Mouse (Mus musculus) monocyte, adult 59 days (primary cell): ENCODE results near the gene Arhgef15. TPM values are rescaled to one million over a fixed set of nuclear protein-coding genes. Genes with fewer than 3 reads are reported as not detected.

Experiments
- total RNA-seq, 2 experiments: library from RNA; stranded (reverse); gene quantifications; one replicate each; pipeline ENCODE4 v1.2.4; 2023

Gene Arhgef15
- total RNA-seq = not detected

GRCm38 (mm10) chr11:68957308-68957707 is at the start of gene Arhgef15:
Arhgef15 (minus strand) TSS chr11:68957480.

GRCm38 (mm10) chr11:68975085-68975484 is 17.8 kb upstream of the Arhgef15 start, which contains the start of gene Rangrf:
Rangrf (minus strand) TSS chr11:68975185.

GRCm38 (mm10) chr11:68967337-68968282 is 10.3 kb upstream of the Arhgef15 start, which contains the start of gene Slc25a35:
Slc25a35 (plus strand) TSS chr11:68968131.

GRCm38 (mm10) chr11:68926981-68927380 is 30.3 kb downstream of the Arhgef15 start, which contains the start of gene Odf4:
Odf4 (minus strand) TSS chr11:68927081.

GRCm38 (mm10) chr11:68901351-68902046 is 55.8 kb downstream of the Arhgef15 start, which contains the start of gene Rpl26:
Rpl26 (plus strand) TSS chr11:68901583.

Other genes with a start within 250 kb of the Arhgef15 start
- 100 to 1,000 TPM; 151 to 155 TPM for gene Ndel1, start 85.6 kb downstream of the Arhgef15 start, total RNA-seq
- gene Rnf222, start 68.9 kb downstream of the Arhgef15 start, total RNA-seq = not detected
- gene Rpl26, start 55.9 kb downstream of the Arhgef15 start, total RNA-seq = 1,000 to 10,000 TPM; 1,720 to 1,823 TPM
- gene Odf4, start 30.4 kb downstream of the Arhgef15 start, total RNA-seq = not detected
- 1 to 10 TPM; 2.6 to 3.1 TPM for gene Slc25a35, start 10.7 kb upstream of the Arhgef15 start, total RNA-seq
- 1 to 10 TPM; 2.0 to 5.2 TPM for gene Rangrf, start 17.7 kb upstream of the Arhgef15 start, total RNA-seq
- gene Pfas, start 51.0 kb upstream of the Arhgef15 start, total RNA-seq = 1 to 10 TPM; 7.9 to 8.6 TPM
- 10 to 100 TPM; 27.8 to 30.5 TPM for gene Ctc1, start 58.4 kb upstream of the Arhgef15 start, total RNA-seq
- gene Aurkb, start 88.2 kb upstream of the Arhgef15 start, total RNA-seq = 10 to 100 TPM; 12.5 to 13.0 TPM
- gene Borcs6, start 102.2 kb upstream of the Arhgef15 start, total RNA-seq = 10 to 100 TPM; 43.4 to 46.4 TPM
- gene Tmem107, start 113.3 kb upstream of the Arhgef15 start, total RNA-seq = 1 to 10 TPM; 3.9 to 6.5 TPM
- gene Vamp2, start 131.0 kb upstream of the Arhgef15 start, total RNA-seq = 100 to 1,000 TPM; 151 to 170 TPM
- 100 to 1,000 TPM; 499 to 544 TPM for gene Per1, start 137.7 kb upstream of the Arhgef15 start, total RNA-seq
- gene Hes7, start 162.9 kb upstream of the Arhgef15 start, total RNA-seq = under 1 TPM in 1 of 2 experiments, not detected in 1; 0.45 TPM
- gene 9130213A22Rik, start 165.1 kb upstream of the Arhgef15 start, total RNA-seq = under 1 TPM; 0.31 to 0.55 TPM
- gene Aloxe3, start 168.4 kb upstream of the Arhgef15 start, total RNA-seq = under 1 TPM; 0.50 to 0.85 TPM
- not detected for gene Alox12b, start 199.5 kb upstream of the Arhgef15 start, total RNA-seq
- 1 to 10 TPM in 1 of 2 experiments, under 1 TPM in 1; 0.94 to 2.2 TPM for gene Alox8, start 240.4 kb upstream of the Arhgef15 start, total RNA-seq